Mouse (Mus musculus) testis, adult 2 months (tissue): Measurements from ENCODE around the gene Zfp1.

Experiments used
- CTCF ChIP-seq: fragments of 200-500 bp; IDR thresholded peaks from 2 replicates; pipeline ENCODE4 v1.5.1; 2012; ENCODE audit warnings: low read depth, mild to moderate bottlenecking, inconsistent platforms, low read length, moderate library complexity; ENCODE audit not compliant: control insufficient read depth, insufficient read depth, insufficient replicate concordance
- POLR2A ChIP-seq: fragments of 200-500 bp; IDR thresholded peaks from 2 replicates; pipeline ENCODE4 v1.6.1; 2012; ENCODE audit warnings: low read depth, mild to moderate bottlenecking, inconsistent platforms, low read length, moderate library complexity; ENCODE audit not compliant: control insufficient read depth

DNA sequence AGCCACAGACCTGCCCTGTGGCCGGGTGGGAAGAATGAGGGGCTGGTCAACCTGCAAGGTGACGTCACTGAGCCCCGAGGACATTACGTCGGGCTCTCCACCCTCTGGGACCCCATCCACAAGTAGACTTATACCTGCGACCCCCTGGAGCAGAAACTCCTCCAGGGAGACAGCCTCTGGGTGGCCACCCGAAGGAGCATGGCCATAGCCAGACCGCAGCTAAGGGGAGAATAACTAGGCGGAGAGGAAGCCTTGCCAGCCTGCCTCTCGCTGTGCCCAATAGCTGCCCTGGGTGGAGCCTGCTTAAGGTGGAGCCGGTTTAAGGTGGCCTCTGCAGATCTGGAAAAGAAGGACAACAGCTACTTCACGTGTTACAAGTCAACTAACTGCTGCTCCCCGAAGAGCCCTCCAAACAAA is 13.1 kb upstream of the Zfp1 start, which contains the start of gene Ldhd:
- TF ChIP-seq CTCF (no peak), POLR2A (peak; percentile 54)
